7 mouse cellular contexts compared by ENCODE assay signal in the genomic region with DNA sequence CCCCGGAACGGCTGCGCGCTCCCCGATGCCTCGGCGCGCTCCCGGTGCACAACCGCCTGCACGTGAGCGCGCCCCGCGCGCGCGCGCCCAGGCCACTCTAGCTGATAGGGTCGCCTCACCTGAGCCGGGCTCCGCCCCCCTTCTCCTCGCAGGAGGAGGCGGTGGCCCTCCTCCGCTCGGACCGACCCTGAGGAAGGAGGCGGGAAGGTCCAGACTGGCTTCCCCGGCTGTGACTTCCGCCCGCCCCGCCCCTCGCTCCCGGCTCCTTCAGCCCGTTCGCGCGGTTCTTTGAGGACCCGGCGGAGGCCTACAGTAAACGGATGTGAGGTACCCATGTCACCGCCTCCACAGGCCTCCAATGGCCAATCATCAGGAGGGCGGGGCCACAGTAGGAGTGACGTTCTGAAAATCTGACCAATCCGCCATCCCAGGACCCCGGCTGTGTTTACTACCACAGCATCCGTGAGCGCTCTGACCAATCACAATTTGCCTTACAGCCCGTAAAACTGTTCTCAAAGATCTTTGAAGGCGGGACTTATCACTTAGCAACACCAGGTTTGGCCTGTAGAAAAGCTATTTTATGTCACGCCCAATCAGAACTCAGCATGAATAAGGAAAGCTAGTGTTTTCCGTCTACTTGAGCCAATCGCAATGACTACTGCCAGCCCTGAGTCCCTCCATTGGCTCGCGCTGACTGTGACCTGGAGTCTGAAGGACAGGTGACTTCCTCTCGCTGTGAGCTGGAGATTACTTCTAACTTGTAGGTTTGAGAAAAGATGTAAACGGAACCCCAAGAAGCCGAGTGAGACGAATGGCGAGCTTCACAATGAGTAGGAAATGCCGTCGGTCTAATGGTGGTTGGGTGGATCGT. TPM values are rescaled to one million over a fixed set of nuclear protein-coding genes. Genes with fewer than 3 reads are reported as not detected.
DNase-seq lines count a peak whose midpoint lies in the region; ATAC-seq lines count a peak whose summit lies in the region.

A gene (minus strand): TSS at position 308 of the 871 bp plus-strand sequence.

- peak within 1 kb of the TSS; percentile 75 for H3K4me2 ChIP-seq in intestine, embryonic 16.5 days (ENCODE audit: low read depth, low read length)
- H3K4me2 ChIP-seq in midbrain, embryonic 11.5 days = peak within 1 kb of the TSS; percentile 68

- no peaks in the 10 kb centered on the region for H3K9me3 ChIP-seq in intestine, embryonic 16.5 days (ENCODE audit: control insufficient read depth, low read length)
- no peaks in the 10 kb centered on the region for H3K9me3 ChIP-seq in midbrain, embryonic 11.5 days (ENCODE audit: control insufficient read depth, low read length)

- peak; percentile 100 for DNase-seq in adrenal gland, adult 8-10 months
- peak; percentile 99 for DNase-seq in embryo, embryonic 9.5 days (ENCODE audit: extremely low spot score)
- peak; percentile 90 to 98 for DNase-seq in gastrocnemius, postnatal 4 days (ENCODE audit: low spot score in 2 of 2)
- peak; percentile 99 to 100 for DNase-seq in left cerebral cortex, postnatal 36 days (ENCODE audit: low spot score in 2 of 2)
- DNase-seq in midbrain, embryonic 11.5 days (ENCODE audit: low spot score, missing footprints) = peak; percentile 99
- peak; percentile 100 for DNase-seq in skeletal muscle tissue, adult 2 months (ENCODE audit: low read depth, low spot score)

- peak; percentile 98 for ATAC-seq in intestine, embryonic 16.5 days
- ATAC-seq in midbrain, embryonic 11.5 days (ENCODE audit: low FRiP score) = peak; percentile 99

- peaks cover 11% of the 10 kb centered on the region for H3K4me1 ChIP-seq in intestine, embryonic 16.5 days (ENCODE audit: control insufficient read depth, insufficient read depth, low read length)
- peaks cover 20% of the 10 kb centered on the region for H3K4me1 ChIP-seq in midbrain, embryonic 11.5 days (ENCODE audit: control insufficient read depth, insufficient read depth, low read length)

- peak within 1 kb of the TSS; percentile 93 for H3K9ac ChIP-seq in intestine, embryonic 16.5 days (ENCODE audit: low read depth, low read length)
- H3K9ac ChIP-seq in midbrain, embryonic 11.5 days (ENCODE audit: low read length) = peak within 1 kb of the TSS; percentile 79

- H3K27ac ChIP-seq in intestine, embryonic 16.5 days (ENCODE audit: low read length) = peak within 1 kb of the TSS; percentile 99
- peak within 1 kb of the TSS; percentile 90 for H3K27ac ChIP-seq in midbrain, embryonic 11.5 days (ENCODE audit: low read depth, low read length)

- H3K27me3 ChIP-seq in intestine, embryonic 16.5 days (replicated peaks; ENCODE audit: control insufficient read depth, insufficient read depth, low read length) = no peaks in the 10 kb centered on the region
- no peaks in the 10 kb centered on the region for H3K27me3 ChIP-seq in midbrain, embryonic 11.5 days (ENCODE audit: control insufficient read depth, insufficient read depth, low read length)

- under 1% methylated on average over 57 of the region's 63 CpGs for WGBS in intestine, embryonic 16.5 days
- WGBS in midbrain, embryonic 11.5 days = under 1% methylated on average over 46 of the region's 63 CpGs

- H3K4me3 ChIP-seq in intestine, embryonic 16.5 days (ENCODE audit: low read length) = peak within 1 kb of the TSS; percentile 94
- peak within 1 kb of the TSS; percentile 57 for H3K4me3 ChIP-seq in midbrain, embryonic 11.5 days (ENCODE audit: low read depth, low read length)

- intact Hi-C loops in left cerebral cortex, postnatal 36 days (cut with DNase I) = loop anchor here (2.0 to 10.0 kb wide), 2 partner anchors 40 to 392 kb away; a partner anchor contains a TSS

- no peaks in the 10 kb centered on the region for H3K36me3 ChIP-seq in intestine, embryonic 16.5 days (ENCODE audit: control insufficient read depth, insufficient read depth, low read length)
- no peaks in the 10 kb centered on the region for H3K36me3 ChIP-seq in midbrain, embryonic 11.5 days (ENCODE audit: control insufficient read depth, insufficient read depth, low read length)

RNA-seq across cellular contexts. Expression of the gene that starts here (rescaled TPM):
- 10 to 100 TPM; 11.4 to 14.5 (median 13.5) TPM for total RNA-seq in adrenal gland, adult 8-10 months (2022)
- total RNA-seq in gastrocnemius, postnatal 4 days (2021) = 10 to 100 TPM; 10.1 to 11.6 TPM
- polyA plus RNA-seq in intestine, embryonic 16.5 days (2015; fragmentation: Nextera tagmentation; extraction: Ambion mirVana) = 12.8 and 13.8 TPM in 2 replicates
- total RNA-seq in left cerebral cortex, postnatal 36 days (2021) = 1 to 10 TPM; 8.0 to 8.8 TPM
- polyA plus RNA-seq in midbrain, embryonic 11.5 days (2014; fragmentation: Nextera tagmentation; extraction: Ambion mirVana) = 41.2 and 44.7 TPM in 2 replicates

Comparison
In these comparisons a context has a peak if more than half of its experiments do, and no peak if none do; other contexts are left out.
1. Peak in every context shown above with its lines: DNase-seq, ATAC-seq, H3K4me3 ChIP-seq and H3K27ac ChIP-seq.